Mouse (Mus musculus): ENCODE data around the gene St5. TPM values are rescaled to one million over a fixed set of nuclear protein-coding genes. Genes with fewer than 3 reads are reported as not detected.
A peak's percentile ranks its signal among the peaks of the same experiment; 100 is the strongest.

Gene St5
- total RNA-seq, 2 experiments from 2014 or later: 2.0 to 4.0 TPM

DNA sequence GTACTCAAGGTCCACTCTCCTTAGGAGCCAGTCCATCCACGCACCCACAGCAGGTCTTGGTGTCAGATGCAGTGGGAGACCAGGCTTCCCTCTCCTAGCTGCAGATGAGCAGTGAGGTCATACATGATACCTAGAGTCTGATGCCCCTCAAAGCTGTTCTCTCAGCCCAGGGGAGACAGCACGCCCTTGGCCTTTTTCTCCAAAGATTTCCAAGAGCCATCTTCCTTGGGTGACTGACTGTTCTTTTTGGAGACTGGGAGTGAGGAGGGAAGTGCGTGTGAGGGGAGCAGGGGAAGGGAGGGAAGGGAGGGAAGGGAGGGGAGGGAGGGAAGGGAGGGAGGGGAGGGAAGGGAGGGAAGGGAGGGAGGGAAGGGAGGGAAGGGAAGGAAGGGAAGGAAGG lies 90.4 kb downstream of the St5 start:
- no peak for ATAC-seq (replicated peaks; ENCODE audit: poor library complexity)

DNA sequence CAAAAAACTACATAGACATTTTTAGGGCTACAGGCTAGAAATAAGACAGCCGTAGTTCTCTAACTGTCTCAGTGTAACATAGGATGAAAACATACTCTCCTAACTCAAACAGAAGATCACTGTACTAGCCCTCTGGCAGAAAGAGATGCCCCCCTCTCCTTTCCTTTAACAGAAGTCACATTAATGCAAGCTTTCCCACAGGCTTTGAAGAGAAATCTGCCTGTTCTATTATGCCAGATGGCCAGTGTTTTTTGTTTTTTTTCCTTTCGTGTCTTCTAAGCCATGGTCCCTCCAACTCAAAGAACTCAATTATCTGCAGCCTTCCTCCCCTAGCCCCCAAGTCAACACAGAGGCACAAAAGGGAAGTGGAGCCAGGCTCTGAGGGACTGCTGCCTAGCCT lies 90.9 kb downstream of the St5 start:
- no peak for ATAC-seq (replicated peaks; ENCODE audit: poor library complexity)

DNA sequence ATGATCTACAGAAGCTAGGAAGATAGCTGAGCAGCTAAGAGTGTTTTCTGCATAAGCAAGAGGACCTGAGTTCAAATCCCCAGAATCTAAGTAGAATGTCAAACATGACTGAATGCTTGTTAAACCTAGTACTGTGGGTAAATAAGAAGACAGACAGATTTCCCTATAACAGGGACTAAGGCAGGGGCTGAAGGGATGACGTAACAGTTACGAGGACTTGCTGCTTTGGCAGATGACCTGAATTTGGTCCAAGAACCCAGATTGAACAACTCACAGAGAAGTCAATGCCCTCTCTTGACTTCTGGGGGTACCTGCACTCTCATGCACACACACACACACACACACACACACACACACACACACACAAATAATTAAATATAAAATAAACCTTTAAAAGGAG lies 93.1 kb downstream of the St5 start:
- no peak for ATAC-seq (replicated peaks; ENCODE audit: poor library complexity)

DNA sequence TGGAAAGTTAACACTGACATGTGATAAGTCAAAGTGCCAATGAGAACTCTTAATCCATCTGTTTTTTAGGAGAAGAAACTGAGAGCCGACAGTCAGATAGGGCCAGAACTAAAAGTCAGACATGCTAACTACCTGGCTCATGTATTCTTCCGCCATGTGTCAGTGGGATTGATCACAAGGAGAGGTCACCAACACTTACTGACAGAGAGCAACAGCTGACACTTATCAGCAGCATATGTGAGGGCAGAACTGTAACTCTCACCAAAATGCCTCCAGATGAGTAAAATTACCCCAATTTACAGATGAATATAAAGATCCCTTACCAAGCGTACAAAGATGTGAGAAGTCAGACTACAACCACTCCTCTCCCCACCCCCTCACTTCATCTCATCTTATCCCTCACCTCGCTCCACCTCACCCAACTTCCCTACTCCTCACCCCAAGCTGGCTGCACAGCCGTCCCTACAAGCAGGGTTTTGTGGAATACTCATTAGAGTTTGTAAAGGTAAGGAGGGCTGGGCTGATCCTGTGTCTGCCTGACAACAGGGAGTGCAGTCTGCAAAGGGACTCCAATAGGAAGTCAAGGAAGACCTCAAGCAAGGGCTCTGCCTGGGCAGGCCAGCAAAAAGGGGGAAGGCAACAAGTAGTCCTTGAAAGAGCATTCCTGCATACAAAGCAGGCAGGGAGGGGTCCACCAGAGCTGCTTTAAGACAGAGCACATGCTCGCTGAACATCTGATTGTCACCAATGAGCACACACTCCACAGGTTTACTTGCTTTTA lies 93.7 kb downstream of the St5 start:
- ATAC-seq (replicated peaks; ENCODE audit: poor library complexity): no peak

DNA sequence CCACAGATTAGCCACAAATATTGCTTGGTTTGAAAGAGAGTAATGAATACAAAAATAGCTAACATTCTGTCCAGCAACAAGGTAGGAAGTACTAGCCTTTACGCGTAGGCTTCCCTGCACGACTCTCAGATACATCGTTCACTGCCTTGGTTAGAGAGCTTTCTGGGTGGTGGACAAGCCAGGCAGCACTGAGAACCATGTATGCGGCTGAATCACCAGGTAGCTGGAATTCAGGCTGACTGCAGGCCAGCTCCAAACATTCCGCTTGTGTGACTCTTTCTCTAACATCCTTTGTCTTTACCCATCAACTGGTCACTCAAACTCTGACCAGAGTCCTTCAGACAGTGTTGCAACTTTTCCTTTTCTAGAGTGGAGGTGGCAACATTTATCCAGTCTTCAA lies 94.6 kb downstream of the St5 start:
- no peak for ATAC-seq (replicated peaks; ENCODE audit: poor library complexity)

DNA sequence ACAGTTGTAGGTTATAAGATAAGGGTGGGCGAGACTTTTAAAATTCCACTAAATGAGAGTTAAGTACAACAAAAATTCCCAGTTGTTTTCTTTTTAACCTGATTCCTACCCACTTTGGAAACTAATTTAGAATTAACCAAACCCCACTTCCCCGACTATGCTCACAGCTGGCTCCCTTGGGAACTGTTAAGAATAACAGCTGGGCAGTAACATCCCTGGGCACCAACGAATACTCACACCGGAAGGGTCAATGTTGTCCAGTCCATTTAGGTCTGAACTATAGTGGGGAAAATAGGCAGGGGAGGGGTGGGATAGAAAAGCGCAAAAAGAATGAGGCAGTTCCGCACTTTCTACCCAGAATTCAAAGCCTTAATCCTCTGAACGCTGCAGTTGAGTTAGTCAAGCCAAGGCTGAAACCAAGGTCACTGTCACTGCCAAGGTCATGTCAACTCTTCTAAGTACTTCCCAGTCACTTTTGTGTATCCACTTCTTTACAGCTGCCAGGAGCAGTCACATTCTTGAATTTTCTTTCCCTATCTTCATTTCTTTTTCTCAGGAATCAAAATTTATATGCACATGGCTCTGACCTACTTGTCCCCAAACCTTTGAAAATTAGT lies 96.3 kb downstream of the St5 start:
- ATAC-seq (replicated peaks; ENCODE audit: poor library complexity): no peak

DNA sequence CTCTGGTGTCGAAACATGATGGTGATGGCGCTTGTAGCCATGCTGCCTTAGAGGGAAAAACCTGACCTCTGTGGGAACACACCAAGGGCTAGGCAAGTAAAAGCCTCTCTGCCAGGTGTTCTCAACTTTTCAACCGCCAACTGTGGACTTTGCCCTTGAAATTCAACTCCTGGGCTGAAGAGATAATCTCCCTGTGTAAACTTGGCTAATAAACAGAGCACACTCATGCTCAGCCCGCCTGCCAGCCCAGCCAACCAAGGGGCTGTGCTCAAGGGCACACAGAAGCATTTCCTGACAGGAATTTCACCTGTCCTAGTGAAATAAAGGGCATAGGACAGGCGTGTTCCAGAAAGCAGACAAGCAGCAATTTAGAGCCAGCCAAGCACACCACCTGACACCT lies 100.8 kb downstream of the St5 start:
- ATAC-seq (replicated peaks; ENCODE audit: poor library complexity): peak; percentile 89

DNA sequence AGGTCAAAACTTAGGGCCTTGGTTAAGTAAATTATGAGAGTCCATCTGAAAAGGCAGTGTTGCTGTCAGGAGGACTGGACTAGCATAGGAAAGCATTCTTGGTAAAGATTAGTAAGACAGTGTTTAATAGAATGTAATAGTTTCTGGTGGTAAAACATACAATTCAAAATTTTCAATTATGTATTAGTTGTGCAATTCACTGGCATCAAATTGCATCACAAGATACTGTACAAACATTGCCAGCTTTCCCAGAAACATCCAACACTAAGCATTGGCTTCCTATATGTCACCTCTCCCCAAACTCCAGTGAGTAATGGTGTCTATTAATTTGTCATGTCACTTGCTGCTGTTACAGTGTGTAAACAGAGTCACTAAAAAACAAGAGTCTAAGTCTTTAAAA lies 101.4 kb downstream of the St5 start:
- ATAC-seq (replicated peaks; ENCODE audit: poor library complexity): no peak

DNA sequence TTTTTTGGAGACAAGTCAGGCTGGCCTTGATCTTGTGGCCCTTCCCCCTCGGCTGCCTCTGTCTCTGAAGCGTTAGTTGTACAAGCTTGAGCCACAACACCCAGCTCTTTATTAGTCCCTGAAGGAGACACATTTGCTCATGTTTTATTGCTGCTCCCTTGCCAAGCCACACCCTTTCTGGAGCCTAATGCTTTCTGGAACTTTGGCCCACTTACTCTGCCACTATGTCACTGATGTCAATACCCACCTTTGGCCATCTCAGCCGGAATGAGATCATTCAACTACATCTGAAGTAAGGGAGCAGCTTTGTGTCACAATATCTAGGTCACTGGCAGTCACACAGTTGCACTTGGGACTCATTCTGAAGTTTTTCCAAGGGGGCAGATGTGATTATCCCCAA lies 102.7 kb downstream of the St5 start:
- no peak for ATAC-seq (replicated peaks; ENCODE audit: poor library complexity)

DNA sequence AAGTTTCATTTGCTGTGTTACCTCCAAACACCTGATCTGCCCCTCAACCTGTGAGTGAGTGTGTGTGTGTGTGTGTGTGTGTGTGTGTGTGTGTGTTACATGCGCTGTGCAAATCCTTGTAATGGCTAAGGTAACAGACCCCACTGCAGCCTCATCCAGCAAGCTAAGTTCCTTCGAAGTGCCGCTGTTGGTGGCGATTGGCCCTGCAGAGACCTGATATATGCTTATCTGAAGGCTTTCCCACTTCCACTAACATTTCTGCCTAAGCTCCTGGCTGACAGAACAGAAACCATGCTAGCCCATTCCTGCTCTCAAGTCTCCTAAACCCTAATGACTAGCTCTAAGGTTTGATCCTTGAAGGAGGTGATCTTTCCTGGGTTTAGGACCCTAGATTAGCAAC lies 103.4 kb downstream of the St5 start:
- 0 out of 2 replicates have a peak, but pooled peaks have one; percentile 27 for ATAC-seq (replicated peaks; ENCODE audit: poor library complexity)

DNA sequence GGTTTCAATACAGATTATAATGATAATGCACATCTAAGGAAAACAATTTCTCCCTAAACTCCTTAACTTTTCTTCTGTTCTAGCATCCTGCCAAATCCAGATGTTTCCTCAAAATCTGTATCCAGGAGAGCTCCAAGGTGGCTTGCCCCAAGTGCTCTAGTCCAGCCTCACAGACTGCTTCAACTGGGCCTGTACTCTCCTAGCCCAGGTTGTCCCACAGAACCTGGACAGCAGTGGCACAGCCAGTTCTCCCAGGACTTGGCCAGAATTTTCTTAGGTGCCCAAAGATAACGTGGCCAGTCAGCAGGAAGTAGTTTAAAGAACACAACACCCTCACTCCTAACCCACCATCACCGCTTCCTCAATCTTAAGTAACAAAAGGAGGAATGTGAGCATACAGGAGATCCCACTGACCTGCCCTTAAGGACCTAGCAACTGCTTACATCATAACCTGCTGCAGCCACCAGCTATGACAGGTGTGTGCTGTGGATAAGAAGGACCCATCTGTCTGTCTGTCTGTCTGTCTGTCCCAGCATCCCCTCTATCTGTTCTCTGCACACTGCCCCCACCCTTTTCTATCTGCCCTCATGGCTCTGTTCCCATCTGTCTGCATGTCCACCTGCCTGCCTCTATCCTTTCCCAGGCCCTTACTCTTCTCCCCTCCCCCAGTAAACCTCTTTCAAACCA lies 108.4 kb downstream of the St5 start:
- ATAC-seq (replicated peaks; ENCODE audit: poor library complexity): peak; percentile 89

DNA sequence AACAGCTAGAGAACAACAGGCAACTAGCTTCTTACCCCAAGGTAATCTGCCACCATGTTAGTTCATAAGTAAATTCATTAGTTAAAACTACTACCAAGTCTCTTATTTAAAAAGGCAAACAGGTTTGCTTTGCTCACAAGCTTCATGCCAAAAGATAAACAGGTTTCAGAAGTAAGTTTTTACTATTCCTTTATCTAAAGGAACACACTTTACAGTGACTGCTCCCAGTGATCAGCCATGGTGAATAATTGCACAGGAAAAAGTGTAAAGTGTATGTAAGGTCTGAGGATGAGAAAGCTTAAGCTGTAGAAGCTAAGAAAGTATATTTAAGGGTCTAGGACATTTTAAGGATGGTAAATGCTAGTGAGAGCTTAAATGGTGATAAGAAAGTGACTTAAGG lies 109.4 kb downstream of the St5 start:
- no peak for ATAC-seq (replicated peaks; ENCODE audit: poor library complexity)

DNA sequence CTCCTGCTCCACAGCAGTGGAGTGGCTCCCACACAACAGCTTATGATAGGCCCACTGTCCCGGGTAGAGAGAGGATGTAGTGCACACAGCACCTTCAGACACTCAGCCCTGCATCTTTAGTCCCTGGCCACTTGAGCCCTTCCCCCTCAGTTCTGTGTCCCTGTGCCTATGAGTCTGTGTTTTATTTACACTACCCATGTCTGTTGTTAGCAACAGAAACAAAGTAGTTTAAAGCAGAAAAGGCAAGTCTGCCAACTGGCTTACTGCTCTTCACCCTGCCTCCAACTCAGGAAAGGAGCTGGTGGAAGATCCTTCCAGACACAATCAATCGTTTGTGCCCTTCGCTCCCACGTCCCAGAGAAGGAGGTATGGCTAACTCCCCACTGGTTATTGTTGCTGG lies 111.2 kb downstream of the St5 start:
- no peak for ATAC-seq (replicated peaks; ENCODE audit: poor library complexity)

DNA sequence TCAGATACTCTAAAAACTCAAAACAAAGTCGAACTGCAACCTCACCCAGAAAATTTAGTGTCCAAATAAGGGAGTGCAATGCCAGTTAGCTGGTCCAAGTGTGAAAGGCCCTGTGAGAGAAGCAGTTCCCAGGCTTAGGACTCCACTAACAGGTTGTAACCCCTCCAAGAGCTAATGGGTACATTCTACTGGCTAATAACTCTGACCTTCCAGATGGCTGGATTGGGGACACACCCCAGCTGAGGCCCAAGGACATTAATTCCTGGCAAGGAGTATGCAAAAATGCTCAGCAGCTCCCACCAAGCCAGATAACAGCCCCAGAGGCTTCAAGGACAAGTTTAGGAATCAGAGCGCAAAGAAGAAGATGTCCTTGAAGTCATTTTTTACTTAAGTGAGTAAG lies 112.8 kb downstream of the St5 start:
- ATAC-seq (replicated peaks; ENCODE audit: poor library complexity): no peak

DNA sequence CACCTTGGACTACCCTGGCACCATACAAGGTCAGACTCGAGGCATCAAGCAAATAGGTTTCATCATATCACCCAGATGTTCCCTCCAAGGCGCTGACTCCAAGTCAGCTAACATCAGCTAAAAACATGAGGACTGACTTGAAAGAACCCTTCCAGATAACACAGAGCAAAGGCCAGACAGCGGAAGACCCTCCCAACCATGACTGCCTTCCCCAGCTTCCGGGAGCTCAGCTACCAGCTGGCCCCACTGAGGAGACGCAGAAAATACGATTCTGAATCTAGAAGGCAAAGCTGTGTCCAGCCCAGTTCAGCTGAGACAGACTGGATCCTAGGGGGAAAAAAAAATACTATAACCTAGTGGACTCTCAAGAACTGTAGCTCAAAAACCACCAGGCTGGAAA lies 114.4 kb downstream of the St5 start:
- no peak for ATAC-seq (replicated peaks; ENCODE audit: poor library complexity)

DNA sequence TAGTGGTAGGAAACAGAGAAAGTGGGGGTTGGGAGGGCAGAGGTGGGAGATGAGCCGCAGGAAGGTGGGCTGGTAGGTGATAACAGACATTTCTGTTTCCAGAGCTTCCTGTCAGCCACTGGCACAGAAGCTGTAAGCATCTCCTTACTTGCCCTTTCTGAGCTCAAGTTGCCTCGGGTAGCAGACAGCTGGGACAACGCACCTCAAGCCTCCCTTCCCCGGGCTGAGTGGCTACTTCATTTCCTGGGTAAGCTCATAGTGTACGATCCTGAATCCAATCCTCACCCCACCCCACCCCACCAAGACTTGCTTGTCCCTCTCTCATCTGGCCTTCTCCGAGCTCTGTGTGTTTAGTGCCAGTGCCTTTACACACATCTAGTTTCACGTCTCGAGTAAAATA lies 115.3 kb downstream of the St5 start:
- ATAC-seq (replicated peaks; ENCODE audit: poor library complexity): peak; percentile 27

DNA sequence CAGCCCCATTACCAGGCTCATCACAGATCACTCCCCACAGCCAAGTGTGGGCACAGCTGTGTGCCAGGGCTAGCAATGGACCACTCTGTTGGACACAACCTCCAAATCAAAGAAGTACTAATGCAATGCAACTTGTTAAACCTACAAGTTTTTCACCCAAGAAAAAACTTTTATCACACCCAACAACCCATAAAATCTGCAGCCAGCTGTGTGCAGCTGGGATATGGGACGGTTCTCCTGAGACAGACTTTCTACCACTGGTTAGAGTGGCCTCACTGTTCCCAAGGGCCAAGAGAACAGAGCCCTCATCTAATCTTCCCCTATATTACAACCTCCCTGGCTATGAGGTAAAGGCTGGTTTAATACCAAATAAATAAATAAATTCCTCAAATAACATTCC lies 118.9 kb downstream of the St5 start:
- no peak for ATAC-seq (replicated peaks; ENCODE audit: poor library complexity)

DNA sequence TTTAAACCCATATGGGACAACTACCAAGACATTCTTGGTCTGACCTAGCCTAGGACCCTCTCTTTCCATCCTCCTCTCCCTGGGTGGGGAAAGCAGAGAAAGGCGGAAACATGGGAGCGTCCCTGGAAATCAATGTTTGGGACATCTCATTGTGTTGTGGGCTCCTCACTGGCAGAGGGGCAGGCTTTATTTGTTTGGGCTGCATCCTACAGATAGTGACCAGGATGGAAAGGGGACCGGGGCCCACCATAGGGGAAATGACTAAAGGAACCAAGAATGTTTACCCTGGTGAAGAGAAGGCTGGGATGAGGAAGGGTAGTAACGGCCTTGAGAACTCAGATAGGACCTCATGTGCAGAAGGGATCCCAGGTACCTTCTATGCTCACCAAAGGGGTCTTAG lies 122.9 kb downstream of the St5 start:
- ATAC-seq (replicated peaks; ENCODE audit: poor library complexity): no peak

DNA sequence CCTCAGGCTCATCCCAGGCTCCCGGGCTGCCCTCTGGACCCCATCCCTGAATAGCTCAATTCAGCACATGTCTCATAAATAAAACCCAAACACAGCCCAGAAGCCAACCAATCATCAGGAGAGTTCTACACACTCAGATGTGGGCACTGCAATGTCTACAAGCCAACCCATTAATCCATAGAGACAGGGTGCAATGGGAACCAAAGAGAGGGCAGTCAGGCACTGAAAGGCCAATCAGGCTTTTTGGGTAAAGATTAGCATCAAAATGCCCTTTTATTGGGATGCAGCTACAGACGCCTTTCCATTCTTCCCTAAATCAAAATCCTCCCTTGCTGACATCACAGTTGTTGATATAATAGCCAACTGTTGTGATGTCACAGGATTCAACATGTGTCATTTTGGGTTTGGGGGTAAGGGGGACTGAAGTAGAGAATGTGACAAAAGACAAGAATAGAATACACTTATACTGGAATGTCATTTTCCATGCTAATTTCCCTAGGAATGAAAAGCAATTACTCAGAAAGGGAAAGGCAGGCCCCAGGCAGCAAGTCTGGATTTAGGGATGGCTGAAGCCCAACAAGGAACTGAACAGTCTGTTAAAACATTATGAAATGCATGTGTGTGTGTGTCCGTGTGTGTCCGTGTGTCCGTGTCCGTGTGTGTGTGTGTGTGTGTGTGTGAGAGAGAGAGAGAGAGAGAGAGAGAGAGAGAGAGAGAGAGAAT lies 123.7 kb downstream of the St5 start:
- no peak for ATAC-seq (replicated peaks; ENCODE audit: poor library complexity)

DNA sequence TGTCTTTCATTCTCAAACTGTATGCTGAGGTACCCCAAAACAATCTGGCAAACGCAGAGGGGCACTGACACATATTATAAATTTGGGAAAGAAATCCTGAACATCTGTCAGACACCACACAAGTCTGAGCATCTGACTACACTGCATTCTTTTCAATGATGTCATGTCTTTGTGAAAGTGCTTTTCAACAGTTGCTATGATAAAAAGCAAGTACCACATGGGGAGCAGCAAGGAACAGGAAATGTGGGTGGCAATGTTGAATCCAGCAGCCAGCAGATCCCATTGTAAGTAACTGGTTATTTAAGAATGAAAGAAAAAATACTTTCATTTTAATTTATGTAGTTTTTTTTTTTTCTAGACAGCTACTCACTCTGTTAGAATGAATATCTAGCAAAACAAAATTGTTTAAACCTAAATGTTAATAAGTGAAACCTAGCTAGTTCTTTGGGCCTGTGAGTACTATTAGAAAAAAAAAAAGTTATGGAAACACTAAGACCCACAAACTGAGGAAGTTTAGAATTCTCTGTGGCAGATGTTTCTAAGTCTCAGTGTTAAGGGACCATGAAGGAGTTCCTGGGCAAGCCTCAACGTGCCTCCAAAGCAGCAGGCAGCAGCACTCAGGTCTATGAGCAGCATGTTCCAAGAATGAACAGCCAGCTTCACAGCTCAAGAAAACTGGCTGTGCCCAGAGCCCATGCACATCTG lies 124.4 kb downstream of the St5 start:
- no peak for ATAC-seq (replicated peaks; ENCODE audit: poor library complexity)

All from megakaryocyte progenitor cell, adult 5-6 weeks (primary cell).